Mouse (Mus musculus) WW6 (cell line): ENCODE data around the gene Sf3a3.

Source experiments
- DNase-seq: peaks from one replicate; pipeline ENCODE4 v3.0.0-alpha.2; 2013; ENCODE audit warnings: low read depth, low spot score

Gene Sf3a3

DNA sequence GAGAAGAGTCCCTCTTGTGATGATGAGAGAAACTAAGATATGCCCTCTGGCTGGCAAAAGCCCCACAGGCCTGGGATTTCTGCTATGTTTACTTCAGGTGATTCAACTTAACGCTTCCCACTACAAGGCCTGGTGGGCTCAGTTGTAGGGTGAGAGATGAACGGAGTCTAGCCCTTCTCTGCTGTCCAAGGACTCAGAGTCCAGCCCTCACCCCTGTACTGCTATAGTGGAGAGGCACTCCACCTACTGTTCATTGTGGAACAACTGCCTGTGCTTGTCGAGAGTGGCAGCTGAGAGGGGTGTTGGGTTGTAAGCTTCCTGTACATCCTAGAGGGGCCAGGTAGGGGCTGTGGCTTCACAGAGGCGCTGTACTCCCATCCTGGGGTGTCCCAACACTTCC, 23.4 kb downstream of the Sf3a3 start:
- no peak for DNase-seq

- DNase-seq = no peak
These were observed 24.2 kb downstream of the Sf3a3 start for GRCm38 (mm10) chr4:124738783-124739182.

- DNase-seq = peak; percentile 33
These were observed 27.1 kb downstream of the Sf3a3 start, which contains the start of gene Inpp5b for GRCm38 (mm10) chr4:124741376-124742343. Gene Inpp5b (plus strand): TSS chr4:124741850.

- DNase-seq = no peak
These were observed 28.3 kb downstream of the Sf3a3 start for GRCm38 (mm10) chr4:124742839-124743238.

- no peak for DNase-seq
These were observed 32.0 kb downstream of the Sf3a3 start for GRCm38 (mm10) chr4:124746577-124746976.

DNA sequence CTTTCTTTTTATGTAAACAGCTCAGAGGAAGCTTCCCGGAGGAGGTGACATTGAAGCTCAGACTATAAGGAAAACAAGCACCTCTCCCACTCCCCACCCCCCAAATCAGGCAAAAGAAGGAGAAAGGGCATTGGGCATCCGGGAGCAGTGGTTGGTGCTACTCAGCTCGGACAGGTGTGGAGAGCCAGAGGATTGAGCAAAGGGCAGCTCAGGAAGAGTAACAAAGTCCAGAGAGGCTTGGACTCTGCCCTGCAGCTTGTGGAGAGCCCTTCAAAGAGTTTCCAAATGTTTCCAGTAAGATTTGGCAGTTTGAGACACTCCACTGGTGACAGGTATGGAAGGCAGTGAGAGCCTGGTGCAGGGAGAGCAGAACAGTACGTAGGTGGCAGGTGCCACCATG, 33.3 kb downstream of the Sf3a3 start:
- DNase-seq = no peak

- peak; percentile 92 for DNase-seq
These were observed 37.0 kb downstream of the Sf3a3 start for GRCm38 (mm10) chr4:124751300-124752250.

DNA sequence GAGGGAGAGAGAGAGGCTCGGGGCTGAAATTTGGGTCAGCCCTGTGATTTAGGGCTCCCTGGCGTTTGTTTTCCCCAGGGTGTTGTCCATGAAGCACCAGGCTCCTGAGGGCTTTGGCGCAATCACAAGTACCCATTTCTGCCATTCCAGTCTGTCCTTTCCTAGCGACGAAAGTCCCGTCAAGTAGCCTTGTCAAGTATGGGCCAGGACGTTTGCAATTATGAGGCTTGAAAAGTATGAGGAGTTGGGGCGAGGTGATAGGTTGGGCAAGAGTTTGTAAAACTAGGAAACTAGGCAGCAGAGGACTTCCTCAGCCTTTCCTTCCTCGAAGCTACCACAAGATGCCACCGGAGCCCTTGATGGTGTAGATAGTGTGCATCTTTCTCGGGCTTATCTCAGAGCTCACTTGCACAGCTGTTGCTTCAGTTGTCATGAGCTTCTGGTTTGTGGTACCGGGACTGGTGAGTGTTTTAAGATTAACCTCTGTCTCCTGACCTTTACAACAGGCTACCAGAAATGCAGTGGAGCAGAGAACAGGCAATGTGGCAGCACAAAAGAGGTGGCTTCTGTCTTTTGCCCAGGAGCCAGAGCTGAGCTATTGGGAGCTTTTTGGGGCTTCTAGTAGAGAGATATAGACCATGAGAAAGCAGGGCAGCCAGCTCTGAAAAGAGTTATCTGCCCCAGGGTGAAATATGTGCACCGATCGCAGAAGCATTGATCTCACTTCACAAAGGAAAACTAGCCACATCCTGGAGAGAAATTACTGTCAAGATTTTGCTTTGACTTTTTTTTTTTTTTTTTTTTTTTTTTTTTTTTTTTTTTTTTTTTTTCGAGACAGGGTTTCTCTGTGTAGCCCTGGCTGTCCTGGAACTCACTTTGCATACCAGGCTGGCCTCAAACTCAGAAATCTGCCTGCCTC, 38.0 kb downstream of the Sf3a3 start:
- no peak for DNase-seq

- no peak for DNase-seq
These were observed 41.0 kb downstream of the Sf3a3 start for GRCm38 (mm10) chr4:124755526-124755925.

- no peak for DNase-seq
These were observed 44.8 kb downstream of the Sf3a3 start for GRCm38 (mm10) chr4:124759305-124759811.

- no peak for DNase-seq
These were observed 46.6 kb downstream of the Sf3a3 start for GRCm38 (mm10) chr4:124761201-124761600.

DNA sequence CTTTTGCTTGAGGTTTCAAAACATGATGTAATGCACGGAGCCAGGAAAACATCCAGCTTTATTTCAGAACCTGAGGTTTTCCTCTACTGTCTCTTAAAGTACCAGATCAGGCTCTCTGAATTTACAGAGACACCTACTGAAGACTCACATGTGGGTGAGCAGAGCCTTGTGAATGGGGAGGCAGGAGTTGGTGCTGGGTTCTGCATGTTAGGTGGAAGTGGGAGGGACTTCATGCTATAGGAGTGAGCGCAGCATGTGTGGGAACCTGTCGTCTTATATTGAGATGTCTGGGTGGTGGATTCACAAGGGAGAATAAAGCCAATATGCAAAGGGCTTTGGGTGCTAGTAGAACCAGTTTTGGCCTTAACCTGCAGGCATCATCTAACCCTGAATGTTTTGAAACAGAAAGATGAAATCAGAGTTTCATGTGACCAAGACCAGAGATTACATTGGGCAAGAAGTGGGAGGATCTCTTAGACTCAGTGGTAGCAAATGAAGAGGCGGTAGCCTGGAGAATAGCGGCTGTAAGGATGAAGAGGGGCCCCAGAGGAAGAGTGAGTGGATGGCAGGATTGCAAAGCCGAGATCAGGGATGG, 48.4 kb downstream of the Sf3a3 start:
- DNase-seq = no peak

DNA sequence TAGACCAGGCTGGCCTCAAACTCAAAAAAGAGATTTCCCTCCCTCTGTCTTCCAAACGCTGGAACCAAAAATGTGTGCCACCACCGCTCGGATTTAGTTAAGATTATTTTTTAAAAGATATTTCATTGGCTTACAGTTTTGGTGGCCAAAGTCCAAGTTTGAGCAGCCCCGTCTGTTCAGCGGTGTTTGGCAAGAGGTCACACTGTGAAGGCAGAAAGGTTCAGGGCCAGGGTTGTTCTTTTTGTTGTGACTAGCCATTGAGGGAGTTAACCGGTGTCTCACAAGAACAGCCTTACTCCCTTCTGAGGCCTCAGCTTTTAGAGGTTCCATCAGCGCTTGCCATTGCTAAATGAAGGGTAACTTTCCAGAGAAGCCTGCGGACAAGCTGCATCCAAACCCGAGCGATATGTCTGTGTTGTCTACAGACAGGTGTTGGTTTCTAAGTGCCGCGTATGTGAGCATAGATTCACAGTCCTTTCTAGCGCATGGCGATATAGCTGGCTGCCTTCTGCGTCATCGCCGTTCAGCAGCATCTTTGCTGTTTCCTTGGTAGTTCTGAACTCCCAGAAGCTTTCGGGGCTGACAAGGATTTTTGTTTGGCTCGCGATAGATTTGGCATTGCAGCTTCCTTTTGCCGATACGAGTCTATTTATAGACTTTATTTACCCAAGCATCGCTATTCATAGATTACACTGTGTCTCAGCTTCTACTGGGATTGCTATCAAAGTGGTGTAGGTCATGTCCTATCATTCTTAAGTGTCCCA, 51.4 kb downstream of the Sf3a3 start:
- DNase-seq = no peak

GRCm38 (mm10) chr4:124766566-124766940, 52.0 kb downstream of the Sf3a3 start:
- no peak for DNase-seq

DNA sequence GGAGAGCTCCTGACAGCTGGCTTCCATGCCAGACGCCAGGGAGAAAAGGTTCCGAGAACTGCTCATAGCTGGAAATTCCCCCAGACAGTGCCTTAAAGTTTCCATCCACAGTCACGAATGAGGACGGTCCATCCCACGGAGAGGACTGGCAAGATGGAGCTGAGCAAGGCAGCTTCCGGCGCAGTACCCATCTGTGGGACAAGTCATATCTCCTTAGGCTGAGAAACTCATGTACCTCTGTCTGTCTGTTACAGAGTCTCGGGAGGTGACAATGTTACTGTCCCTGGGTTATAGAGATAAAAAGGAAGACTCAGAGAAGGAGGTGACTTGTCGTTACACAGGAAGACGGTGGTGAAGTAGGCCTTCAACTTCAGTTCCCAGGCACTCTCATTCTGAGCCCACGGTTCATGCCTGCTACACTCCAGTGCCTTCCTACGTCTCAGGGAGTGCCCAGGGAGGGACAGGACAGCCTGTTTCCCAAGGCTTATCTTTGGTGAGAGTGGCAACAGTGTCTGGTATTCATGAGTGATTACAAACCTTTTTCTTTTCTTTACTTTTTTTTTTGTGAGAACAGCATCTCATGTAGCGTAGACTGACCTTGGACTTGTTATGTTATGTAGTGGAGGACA, 54.5 kb downstream of the Sf3a3 start:
- no peak for DNase-seq

GRCm38 (mm10) chr4:124770624-124771023, 56.0 kb downstream of the Sf3a3 start:
- no peak for DNase-seq

DNA sequence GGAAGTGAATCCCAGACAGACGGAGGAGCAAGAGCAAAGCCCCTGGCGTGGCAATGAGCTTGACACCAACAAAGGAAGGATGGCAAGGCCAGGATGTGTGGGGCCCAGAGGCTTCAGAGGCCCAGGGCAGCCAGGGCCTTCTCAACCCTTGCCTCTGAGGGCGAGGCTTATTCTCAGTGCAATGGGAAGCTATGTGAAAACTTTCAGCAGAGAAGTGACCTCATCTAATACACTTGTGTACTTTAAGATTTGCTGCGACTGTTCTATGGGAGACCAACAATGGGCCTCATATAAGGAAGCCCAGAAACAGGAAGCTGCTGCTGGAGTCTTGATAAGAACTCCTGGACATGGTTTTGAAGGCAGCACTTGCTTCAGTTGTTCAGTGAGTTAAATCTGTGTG, 57.5 kb downstream of the Sf3a3 start:
- DNase-seq = no peak

GRCm38 (mm10) chr4:124773449-124773848, 58.9 kb downstream of the Sf3a3 start:
- no peak for DNase-seq

GRCm38 (mm10) chr4:124773995-124774394, 59.4 kb downstream of the Sf3a3 start:
- DNase-seq = no peak
